Mouse (Mus musculus): Measurements from ENCODE around the gene Hoxa5. TPM values are rescaled to one million over a fixed set of nuclear protein-coding genes. Genes with fewer than 3 reads are reported as not detected.

Gene Hoxa5
- polyA plus RNA-seq, 1 experiment from 2014 or later, result not detected

DNA sequence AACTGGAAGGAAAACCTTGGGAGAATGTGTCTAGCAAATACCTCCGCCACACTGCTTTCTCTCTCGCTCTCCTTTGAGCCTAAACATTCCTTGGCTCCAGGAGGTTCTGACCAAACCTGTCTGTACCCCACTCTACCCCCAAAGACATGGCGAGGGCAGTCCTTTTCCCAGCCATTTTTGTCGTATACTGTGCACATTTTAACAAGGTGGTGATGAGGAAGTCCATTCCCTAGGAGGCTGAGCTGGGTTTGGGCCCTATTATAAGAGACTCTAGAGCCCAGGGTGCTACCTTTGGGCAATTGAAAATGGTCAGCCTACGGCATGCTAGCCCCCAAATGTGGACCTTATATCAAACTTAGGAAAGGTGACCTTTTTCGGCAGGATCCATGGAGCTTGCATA lies 31.5 kb upstream of the Hoxa5 start:
- H3K27ac ChIP-seq (ENCODE audit: low read depth, low read length), result no peak overlapping the region
- ATAC-seq (replicated peaks; ENCODE audit: low FRiP score) (no peak), DNase-seq (ENCODE audit: low spot score) (peak; percentile 44)
- H3K4me1 ChIP-seq (replicated peaks; ENCODE audit: control insufficient read depth, insufficient read depth, low read length), result 0 out of 2 replicates have a peak, but pooled peaks cover 3% of the 10 kb centered on the region
- no peak overlapping the region for H3K4me2 ChIP-seq (ENCODE audit: low read depth, low read length, severe bottlenecking)
- no peak overlapping the region for H3K4me3 ChIP-seq (ENCODE audit: low read depth, low read length)
- no peaks in the 10 kb centered on the region for H3K9me3 ChIP-seq (ENCODE audit: control insufficient read depth, low read length)
- peaks cover 93% of the 10 kb centered on the region for H3K27me3 ChIP-seq (ENCODE audit: control insufficient read depth, insufficient read depth, low read length)
- no peaks in the 10 kb centered on the region for H3K36me3 ChIP-seq (ENCODE audit: control insufficient read depth, insufficient read depth, low read length)
- no peak overlapping the region for H3K9ac ChIP-seq (ENCODE audit: low read length)
- WGBS, result 16% methylated on average over 6 of the region's 6 CpGs

DNA sequence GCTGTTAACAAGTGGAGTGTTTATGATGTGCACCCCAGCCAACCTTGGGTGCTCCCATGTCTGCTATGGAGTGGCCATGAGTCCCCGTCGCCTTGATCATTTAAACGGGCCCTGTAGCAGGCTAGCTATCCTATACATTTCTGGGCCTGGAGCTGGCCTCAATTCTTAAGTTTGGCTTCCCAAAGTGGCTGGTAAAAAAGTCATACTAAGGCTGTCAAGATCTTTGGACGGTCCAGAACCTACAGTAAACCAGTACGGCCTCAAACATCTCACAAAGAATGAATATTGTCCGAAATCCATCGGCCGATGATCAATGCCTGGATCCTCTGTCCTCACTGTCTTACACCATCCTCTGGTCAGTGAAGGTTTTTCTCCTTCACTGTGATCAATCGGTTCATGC lies 30.9 kb upstream of the Hoxa5 start:
- DNase-seq (ENCODE audit: low spot score) (no peak), ATAC-seq (replicated peaks; ENCODE audit: low FRiP score) (no peak)
- H3K4me1 ChIP-seq (replicated peaks; ENCODE audit: control insufficient read depth, insufficient read depth, low read length), result 0 out of 2 replicates have a peak, but pooled peaks cover 3% of the 10 kb centered on the region
- H3K4me2 ChIP-seq (ENCODE audit: low read depth, low read length, severe bottlenecking), result no peak overlapping the region
- no peaks in the 10 kb centered on the region for H3K36me3 ChIP-seq (ENCODE audit: control insufficient read depth, insufficient read depth, low read length)
- no peak overlapping the region for H3K4me3 ChIP-seq (ENCODE audit: low read depth, low read length)
- peaks cover 93% of the 10 kb centered on the region for H3K27me3 ChIP-seq (ENCODE audit: control insufficient read depth, insufficient read depth, low read length)
- H3K27ac ChIP-seq (ENCODE audit: low read depth, low read length), result no peak overlapping the region
- H3K9me3 ChIP-seq (ENCODE audit: control insufficient read depth, low read length), result no peaks in the 10 kb centered on the region
- WGBS, result 34% methylated on average over 9 of the region's 9 CpGs
- no peak overlapping the region for H3K9ac ChIP-seq (ENCODE audit: low read length)

DNA sequence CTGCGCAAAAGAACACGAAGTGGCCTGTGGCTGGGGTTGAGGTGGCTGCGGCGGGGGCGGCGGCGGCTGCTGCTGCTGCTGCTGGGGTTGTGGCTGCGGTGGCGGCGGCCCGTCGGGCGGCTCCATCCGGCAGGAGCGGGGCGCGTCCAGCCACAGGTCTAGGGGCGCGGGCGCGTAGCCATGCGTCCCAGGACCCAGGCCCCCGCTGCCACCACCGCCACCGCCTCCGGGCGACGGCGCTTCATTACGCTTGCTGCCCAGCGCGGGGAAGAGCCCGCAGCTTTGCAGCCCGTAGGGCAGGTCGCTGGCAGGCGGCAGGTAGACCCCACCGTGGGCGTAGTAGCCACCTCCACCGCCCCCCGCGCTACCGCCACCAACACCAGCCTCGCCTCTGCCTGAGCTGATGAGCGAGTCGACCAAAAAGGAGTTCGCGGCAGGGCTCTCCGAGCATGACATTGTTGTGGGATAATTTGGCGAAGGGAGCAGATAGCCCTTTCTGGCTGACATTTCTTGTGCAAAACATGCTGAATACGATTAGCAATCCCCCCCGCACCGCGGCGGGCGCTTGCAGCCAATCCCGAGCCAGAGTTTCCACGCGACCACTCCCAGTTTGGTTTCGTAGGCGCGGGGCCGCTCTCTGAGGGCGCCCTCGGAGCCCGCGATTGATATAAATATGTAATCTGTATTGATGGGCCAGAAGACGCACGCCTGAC lies 30.2 kb upstream of the Hoxa5 start:
- peaks cover 93% of the 10 kb centered on the region for H3K27me3 ChIP-seq (ENCODE audit: control insufficient read depth, insufficient read depth, low read length)
- no peaks in the 10 kb centered on the region for H3K9me3 ChIP-seq (ENCODE audit: control insufficient read depth, low read length)
- DNase-seq (ENCODE audit: low spot score) (peak; percentile 57), ATAC-seq (replicated peaks; ENCODE audit: low FRiP score) (no peak)
- 0 out of 2 replicates have a peak, but pooled peaks cover 3% of the 10 kb centered on the region for H3K4me1 ChIP-seq (replicated peaks; ENCODE audit: control insufficient read depth, insufficient read depth, low read length)
- H3K4me2 ChIP-seq (ENCODE audit: low read depth, low read length, severe bottlenecking), result no peak overlapping the region
- no peak overlapping the region for H3K4me3 ChIP-seq (ENCODE audit: low read depth, low read length)
- no peaks in the 10 kb centered on the region for H3K36me3 ChIP-seq (ENCODE audit: control insufficient read depth, insufficient read depth, low read length)
- no peak overlapping the region for H3K27ac ChIP-seq (ENCODE audit: low read depth, low read length)
- WGBS, result 1% methylated on average over 64 of the region's 68 CpGs
- H3K9ac ChIP-seq (ENCODE audit: low read length), result no peak overlapping the region

DNA sequence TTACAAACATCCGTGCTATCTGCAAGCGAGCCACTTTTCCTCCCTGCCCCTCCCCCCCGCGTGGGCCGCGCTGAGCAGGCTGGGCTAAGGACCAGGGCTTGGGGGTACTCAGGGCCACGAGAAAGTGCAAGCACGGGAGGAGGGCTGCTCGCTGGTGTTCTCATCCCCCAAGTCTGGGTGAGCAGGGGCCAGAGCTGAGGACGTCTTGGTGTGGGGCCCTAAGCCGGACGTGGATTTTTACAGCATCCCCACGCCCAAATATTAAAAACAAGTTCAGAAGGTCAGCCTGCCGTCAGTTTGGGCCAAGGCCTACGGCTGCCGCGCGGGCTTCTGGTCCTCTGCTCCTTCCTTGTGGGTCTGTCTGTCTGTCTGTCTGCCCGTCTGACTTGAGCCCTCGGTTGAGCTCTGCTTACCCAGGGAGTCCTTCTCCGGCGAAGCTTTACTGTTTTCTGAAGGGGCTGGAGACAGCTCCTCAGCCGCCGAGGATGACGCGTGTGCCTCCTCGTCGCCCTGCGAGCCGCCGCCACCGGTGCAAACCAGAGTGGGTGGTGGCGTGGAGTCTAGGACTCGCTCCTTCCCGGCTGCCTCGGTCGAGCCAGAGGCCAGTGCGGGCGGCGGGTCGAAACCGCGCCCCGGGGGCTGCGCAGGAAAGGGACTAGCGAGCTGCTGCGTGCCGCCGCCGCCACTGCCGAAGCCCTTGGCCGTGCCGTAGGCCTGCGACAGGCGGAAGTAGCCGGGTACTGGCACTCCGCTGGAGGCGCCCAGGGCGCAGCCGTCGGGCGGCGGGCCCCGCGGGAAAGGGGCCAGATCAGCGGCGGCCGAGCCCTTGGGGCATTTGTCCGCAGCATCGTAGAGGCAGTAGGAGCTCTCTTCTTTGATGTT lies 29.4 kb upstream of the Hoxa5 start:
- WGBS, result under 1% methylated on average over 70 of the region's 70 CpGs
- ATAC-seq (replicated peaks; ENCODE audit: low FRiP score) (no peak), DNase-seq (ENCODE audit: low spot score) (peak; percentile 64)
- Histone ChIP-seq H3K36me3 (ENCODE audit: control insufficient read depth, insufficient read depth, low read length) (no peaks in the 10 kb centered on the region), H3K4me3 (ENCODE audit: low read depth, low read length) (no peak overlapping the region), H3K27me3 (ENCODE audit: control insufficient read depth, insufficient read depth, low read length) (peaks cover 95% of the 10 kb centered on the region), H3K4me1 (replicated peaks; ENCODE audit: control insufficient read depth, insufficient read depth, low read length) (0 out of 2 replicates have a peak, but pooled peaks cover 3% of the 10 kb centered on the region), H3K9me3 (ENCODE audit: control insufficient read depth, low read length) (no peaks in the 10 kb centered on the region), H3K4me2 (ENCODE audit: low read depth, low read length, severe bottlenecking) (no peak overlapping the region), H3K27ac (ENCODE audit: low read depth, low read length) (no peak overlapping the region), H3K9ac (ENCODE audit: low read length) (no peak overlapping the region)

DNA sequence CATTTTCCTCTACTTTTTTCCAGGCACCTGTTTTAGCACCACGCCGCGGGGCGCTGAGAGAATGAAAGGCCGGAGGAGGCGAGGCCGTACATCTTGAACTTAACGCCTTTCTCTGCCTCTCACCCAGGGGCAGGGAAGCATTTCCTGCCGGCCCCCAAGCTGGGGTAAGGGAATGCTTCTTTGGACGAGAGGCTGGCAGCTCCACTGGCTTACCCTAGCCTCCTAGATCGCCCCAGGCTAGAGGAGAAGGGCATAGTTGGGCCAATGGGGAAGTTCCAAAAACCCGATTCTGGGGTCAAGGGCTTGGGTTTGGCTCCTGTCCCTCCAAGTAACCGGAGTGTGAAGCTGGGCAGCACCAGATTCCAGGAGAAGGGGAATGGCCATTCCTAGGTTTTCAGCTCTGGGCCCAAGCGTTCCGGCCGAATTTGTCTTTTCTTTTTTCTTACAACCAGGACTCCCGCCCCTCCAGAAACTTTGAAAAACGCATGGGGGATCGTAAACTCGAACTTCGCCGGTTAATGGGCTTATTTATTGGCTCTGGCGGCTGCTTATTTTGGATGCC lies 28.7 kb upstream of the Hoxa5 start:
- H3K27ac ChIP-seq (ENCODE audit: low read depth, low read length), result no peak overlapping the region
- no peak overlapping the region for H3K4me2 ChIP-seq (ENCODE audit: low read depth, low read length, severe bottlenecking)
- no peaks in the 10 kb centered on the region for H3K9me3 ChIP-seq (ENCODE audit: control insufficient read depth, low read length)
- DNase-seq (ENCODE audit: low spot score) (peak; percentile 53), ATAC-seq (replicated peaks; ENCODE audit: low FRiP score) (no peak)
- H3K4me1 ChIP-seq (replicated peaks; ENCODE audit: control insufficient read depth, insufficient read depth, low read length), result 0 out of 2 replicates have a peak, but pooled peaks cover 3% of the 10 kb centered on the region
- H3K36me3 ChIP-seq (ENCODE audit: control insufficient read depth, insufficient read depth, low read length), result no peaks in the 10 kb centered on the region
- no peak overlapping the region for H3K4me3 ChIP-seq (ENCODE audit: low read depth, low read length)
- no peak overlapping the region for H3K9ac ChIP-seq (ENCODE audit: low read length)
- peaks cover 96% of the 10 kb centered on the region for H3K27me3 ChIP-seq (ENCODE audit: control insufficient read depth, insufficient read depth, low read length)
- WGBS, result 3% methylated on average over 23 of the region's 23 CpGs

DNA sequence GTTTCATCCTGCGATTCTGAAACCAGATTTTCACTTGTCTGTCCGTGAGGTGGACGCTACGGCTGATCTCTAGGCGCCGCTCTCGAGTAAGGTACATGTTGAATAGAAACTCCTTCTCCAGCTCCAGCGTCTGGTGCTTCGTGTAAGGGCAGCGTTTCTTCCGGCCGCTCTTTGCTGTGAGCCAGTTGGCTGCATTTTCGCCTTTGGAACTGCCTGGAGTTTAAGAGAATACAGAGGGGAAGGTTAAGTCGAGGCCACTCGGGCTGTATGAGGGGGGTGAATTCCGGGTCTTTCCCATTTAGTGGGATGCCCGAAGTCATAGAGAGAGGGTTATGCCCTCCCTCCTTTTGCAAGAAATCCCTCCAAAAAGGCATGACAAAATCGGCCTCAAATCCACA lies 28.2 kb upstream of the Hoxa5 start:
- WGBS, result under 1% methylated on average over 18 of the region's 18 CpGs
- no peak for ATAC-seq (replicated peaks; ENCODE audit: low FRiP score)

DNA sequence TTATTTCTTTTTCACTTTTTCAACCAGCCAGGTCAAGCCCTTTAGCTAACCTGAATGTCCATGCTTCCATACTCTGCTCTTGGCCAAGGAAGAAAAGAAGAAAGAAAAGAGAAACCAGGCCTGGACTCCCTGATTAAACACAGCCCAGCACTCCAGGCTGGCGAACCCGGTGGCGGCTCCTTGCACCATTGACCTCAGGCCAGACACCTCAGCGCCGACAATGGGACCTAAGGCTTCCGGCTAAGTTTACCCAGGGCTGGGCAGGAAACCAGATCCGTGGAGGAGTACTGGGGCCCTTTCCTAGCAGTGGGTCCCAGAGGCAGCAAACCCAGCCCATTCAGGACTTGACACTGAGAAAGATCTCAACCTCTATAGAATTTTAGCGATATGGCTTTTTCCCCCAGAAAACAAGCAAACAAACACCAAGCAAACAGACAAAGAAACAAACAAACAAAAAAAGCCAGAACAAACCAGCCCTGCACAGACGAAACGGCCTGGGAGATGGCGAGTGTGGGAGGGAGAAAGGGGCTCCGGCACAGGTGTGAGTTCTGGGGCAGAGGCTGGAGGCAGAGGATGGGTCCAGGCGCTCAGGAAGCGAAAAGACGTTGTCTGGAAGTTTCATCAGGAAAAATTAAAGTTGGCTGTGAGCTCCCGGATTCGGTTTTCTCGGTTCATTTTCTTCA lies 27.6 kb upstream of the Hoxa5 start:
- Histone ChIP-seq H3K9me3 (ENCODE audit: control insufficient read depth, low read length) (no peaks in the 10 kb centered on the region), H3K36me3 (ENCODE audit: control insufficient read depth, insufficient read depth, low read length) (no peaks in the 10 kb centered on the region), H3K9ac (ENCODE audit: low read length) (no peak overlapping the region), H3K4me3 (ENCODE audit: low read depth, low read length) (no peak overlapping the region), H3K27me3 (ENCODE audit: control insufficient read depth, insufficient read depth, low read length) (peaks cover 96% of the 10 kb centered on the region), H3K27ac (ENCODE audit: low read depth, low read length) (no peak overlapping the region), H3K4me1 (replicated peaks; ENCODE audit: control insufficient read depth, insufficient read depth, low read length) (0 out of 2 replicates have a peak, but pooled peaks cover 3% of the 10 kb centered on the region), H3K4me2 (ENCODE audit: low read depth, low read length, severe bottlenecking) (no peak overlapping the region)
- ATAC-seq (replicated peaks; ENCODE audit: low FRiP score) (no peak), DNase-seq (ENCODE audit: low spot score) (peak; percentile 65)
- WGBS, result 1% methylated on average over 18 of the region's 18 CpGs

More for the DNA sequence above, 28.2 kb upstream of the Hoxa5 start:
- no peak overlapping the region for H3K9ac ChIP-seq (ENCODE audit: low read length)
- 0 out of 2 replicates have a peak, but pooled peaks cover 3% of the 10 kb centered on the region for H3K4me1 ChIP-seq (replicated peaks; ENCODE audit: control insufficient read depth, insufficient read depth, low read length)
- no peaks in the 10 kb centered on the region for H3K9me3 ChIP-seq (ENCODE audit: control insufficient read depth, low read length)
- H3K4me2 ChIP-seq (ENCODE audit: low read depth, low read length, severe bottlenecking), result no peak overlapping the region
- H3K36me3 ChIP-seq (ENCODE audit: control insufficient read depth, insufficient read depth, low read length), result no peaks in the 10 kb centered on the region
- H3K27me3 ChIP-seq (ENCODE audit: control insufficient read depth, insufficient read depth, low read length), result peaks cover 96% of the 10 kb centered on the region
- peak; percentile 66 for DNase-seq (ENCODE audit: low spot score)
- H3K4me3 ChIP-seq (ENCODE audit: low read depth, low read length), result no peak overlapping the region
- H3K27ac ChIP-seq (ENCODE audit: low read depth, low read length), result no peak overlapping the region

DNA sequence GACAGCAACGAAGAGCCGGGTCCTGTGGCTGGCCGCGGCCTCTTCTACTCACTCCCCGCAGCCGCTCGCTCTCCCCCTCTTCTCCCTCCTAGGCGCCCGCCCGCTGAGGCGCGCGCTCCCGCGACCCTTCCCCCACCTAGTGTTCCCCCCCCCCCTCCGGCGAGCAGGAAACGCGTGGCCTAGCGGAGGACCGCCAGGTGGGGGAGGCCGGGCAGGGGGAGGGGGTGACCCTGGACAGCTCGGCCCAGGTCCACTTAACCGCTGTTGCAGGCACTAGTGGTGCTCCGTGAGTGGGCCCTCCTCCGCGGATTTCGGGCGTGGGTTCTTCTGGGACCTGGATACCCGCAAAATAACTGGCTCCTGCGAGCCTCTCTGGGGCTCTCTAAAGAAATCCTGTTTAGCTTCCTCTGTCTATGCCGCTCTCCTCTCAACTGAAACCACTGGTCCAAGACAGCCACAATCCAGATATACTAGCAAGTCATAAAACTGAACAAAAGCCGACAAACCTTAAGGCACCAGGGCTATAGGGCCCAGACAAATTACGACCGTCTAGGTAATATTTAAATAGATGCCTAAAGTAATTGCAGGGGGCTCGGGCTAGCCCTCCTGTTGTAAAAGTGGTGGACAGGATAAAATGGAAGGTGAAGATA lies 26.3 kb upstream of the Hoxa5 start, which contains the start of gene Hoxa9:
Hoxa9 (minus strand) TSS at position 574 of the 650 bp plus-strand sequence.
- H3K4me3 ChIP-seq (ENCODE audit: low read depth, low read length), result no peak within 1 kb of the TSS
- ATAC-seq (replicated peaks; ENCODE audit: low FRiP score) (no peak), DNase-seq (ENCODE audit: low spot score) (peak; percentile 67)
- H3K36me3 ChIP-seq (ENCODE audit: control insufficient read depth, insufficient read depth, low read length), result no peaks in the 10 kb centered on the region
- 0 out of 2 replicates have a peak, but pooled peaks cover 3% of the 10 kb centered on the region for H3K4me1 ChIP-seq (replicated peaks; ENCODE audit: control insufficient read depth, insufficient read depth, low read length)
- 2% methylated on average over 18 of the region's 36 CpGs for WGBS
- H3K27me3 ChIP-seq (ENCODE audit: control insufficient read depth, insufficient read depth, low read length), result peaks cover 96% of the 10 kb centered on the region
- no peaks in the 10 kb centered on the region for H3K9me3 ChIP-seq (ENCODE audit: control insufficient read depth, low read length)
- no peak within 1 kb of the TSS for H3K27ac ChIP-seq (ENCODE audit: low read depth, low read length)
- H3K4me2 ChIP-seq (ENCODE audit: low read depth, low read length, severe bottlenecking), result no peak within 1 kb of the TSS
- no peak within 1 kb of the TSS for H3K9ac ChIP-seq (ENCODE audit: low read length)
